Mouse (Mus musculus) c-Kit-positive CD71-positive TER-119-positive erythroid progenitor cells, embryonic 14.5 days (primary cell): ENCODE results near the gene Aak1.

Experiments used
- DNase-seq: peaks from one replicate; pipeline ENCODE4 v3.0.0-alpha.2; 2013; ENCODE audit warnings: low spot score

Gene Aak1

DNA sequence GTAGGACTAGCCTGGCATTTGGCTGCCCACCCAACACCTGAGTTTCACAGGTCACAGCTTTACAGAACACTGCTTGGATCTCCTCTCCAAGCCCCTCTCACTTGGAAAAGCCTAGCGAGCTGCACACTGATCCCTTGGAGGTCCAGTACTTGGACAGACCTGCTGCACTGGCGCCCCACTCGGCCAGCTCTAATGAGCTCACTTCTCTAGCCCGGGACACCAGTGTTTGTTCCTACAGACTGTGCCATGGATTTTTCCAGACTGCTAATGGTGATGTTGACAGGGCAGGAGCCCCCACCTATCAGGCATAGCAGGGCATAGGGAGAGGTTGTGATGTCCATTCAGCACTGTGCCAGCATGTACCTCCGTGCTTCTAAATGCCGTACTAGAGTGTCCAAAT, 48.2 kb downstream of the Aak1 start:
- DNase-seq: no peak

DNA sequence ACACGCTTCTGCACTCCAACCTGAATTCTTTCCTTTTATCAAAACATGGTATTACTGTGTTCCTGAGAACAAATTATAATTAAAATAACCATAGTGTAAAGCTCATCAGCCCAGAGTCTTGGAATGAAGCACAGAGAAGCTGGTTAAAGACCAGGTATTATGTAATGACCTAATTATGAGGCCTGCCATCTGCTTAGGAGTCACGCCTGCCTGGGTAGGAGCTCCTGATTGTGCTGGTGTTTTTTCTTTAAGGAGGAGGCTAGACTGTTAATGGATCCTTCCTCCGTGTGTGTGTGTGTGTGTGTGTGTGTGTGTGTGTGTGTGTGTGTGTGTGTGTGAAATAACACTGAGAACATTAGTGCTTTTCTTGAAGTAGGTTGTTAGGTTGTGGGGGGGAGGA, 49.7 kb downstream of the Aak1 start:
- no peak for DNase-seq

DNA sequence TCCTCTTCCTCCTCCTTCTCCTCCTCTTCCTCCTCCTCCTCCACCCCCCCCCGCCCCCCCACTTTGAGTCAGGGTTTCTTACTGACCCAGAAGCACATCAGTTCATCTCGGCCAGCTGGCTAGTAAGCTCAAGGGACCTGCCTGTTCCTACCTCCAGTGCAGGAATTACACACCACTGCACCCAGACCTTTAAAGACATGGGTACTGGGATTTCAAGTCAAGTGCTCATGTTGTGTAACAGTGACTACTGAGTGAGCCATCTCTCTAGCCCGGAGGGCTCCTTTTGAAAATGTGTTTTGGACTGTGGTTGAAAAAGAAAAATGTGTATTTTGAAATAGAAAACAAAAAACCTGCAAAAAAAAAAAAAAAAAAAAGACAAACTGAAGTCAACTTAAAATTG, 50.6 kb downstream of the Aak1 start:
- DNase-seq: no peak

DNA sequence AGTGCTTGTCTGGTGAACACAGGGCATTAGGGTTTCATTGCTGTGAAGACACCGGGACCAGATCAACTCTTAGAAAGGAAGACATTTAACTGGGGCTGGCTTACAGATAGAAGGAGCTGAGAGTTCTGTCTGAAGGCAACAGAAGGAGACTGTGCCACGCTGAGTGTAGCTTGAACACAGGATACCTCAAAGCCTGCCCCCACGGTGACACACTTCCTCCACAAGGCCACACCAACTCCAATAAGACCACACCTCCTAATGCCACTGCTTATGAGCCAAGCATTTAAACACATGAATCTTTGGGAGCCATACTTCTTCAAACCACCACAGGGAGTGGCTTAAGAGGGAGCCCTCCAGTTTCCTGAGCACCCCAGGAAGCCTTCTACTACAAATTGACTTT, 51.2 kb downstream of the Aak1 start:
- no peak for DNase-seq

DNA sequence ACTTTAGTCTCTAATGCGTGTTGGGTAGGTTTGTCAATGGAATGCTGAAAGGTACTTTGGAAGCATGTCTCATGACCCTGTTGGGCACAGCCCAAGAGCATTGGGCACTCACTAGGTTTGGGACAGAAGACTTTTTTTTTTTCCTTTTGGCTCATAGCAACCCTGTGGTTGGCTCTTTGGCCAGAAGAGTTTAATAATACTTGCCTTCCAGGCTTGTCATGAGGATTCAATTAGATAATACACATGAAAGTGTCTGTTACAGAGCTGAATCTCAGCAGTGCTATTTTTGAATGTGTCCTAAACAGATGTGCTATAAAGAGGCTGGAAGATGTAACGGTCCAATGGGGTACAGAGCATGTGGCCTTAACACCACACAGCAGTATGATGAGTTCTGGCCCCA, 56.2 kb downstream of the Aak1 start:
- DNase-seq: no peak

DNA sequence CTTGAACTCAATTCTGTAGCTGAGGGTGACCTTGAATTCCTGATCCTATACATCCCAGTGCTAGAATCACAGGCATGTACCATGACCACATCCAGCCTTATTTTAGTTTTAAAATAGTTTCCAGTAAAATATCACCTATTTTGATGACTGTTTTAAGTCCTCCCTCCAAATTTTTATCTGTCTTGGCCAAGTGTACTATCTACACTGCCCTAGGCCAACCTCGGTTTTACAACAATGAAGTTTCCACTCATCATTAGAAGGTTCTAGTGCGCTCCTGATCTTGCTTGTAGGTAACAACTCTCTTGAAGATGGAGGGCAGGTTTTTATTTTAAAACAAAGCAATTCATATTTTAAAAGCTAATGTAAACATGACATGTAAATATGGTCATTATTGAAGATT, 57.9 kb downstream of the Aak1 start:
- no peak for DNase-seq

DNA sequence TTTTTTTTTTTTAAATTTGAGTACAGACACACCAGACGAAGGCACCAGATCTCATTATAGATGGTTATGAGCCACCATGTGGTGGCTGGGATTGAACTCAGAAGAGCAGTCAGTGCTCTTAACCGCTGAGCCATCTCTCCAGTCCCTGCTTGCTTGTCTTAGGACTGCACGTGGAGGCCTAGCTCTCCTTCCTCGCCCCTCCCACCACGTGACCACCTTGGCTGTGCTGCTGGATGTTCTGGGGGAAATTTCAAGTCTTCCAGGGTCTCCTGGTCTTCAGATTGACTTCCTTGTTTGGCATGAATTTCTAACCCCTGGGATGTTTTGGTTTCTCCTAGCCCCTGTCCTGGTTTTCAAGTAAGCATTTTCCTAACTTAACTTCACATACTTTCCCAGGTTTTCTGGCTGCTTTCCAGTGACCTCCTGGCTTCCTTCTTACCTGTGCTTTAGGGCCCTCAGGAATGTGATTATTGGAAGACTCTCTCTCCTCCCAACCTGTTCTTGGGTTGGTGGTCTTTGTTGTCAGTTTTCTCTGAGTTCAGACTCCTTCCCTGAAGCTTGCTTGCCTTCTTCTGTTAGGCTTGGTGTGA, 59.3 kb downstream of the Aak1 start:
- DNase-seq: no peak

DNA sequence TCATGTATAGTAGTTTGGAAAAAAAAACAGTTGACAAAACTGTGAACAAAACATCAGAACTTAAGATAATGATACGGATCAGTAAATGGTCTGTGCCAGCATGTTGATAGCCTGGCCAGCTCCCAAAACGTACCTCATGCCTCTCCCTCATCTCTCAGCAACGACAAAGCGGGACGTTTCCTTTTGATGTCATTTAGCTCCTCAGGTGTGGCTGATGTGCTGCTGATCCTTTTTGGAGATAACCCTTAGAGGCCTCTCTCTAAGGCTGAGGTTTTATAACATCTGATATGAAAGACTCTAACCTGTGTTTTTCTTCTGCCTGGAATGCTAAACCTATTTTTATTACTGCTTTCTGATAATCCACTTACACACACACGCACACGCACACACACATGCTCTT, 60.6 kb downstream of the Aak1 start:
- no peak for DNase-seq

DNA sequence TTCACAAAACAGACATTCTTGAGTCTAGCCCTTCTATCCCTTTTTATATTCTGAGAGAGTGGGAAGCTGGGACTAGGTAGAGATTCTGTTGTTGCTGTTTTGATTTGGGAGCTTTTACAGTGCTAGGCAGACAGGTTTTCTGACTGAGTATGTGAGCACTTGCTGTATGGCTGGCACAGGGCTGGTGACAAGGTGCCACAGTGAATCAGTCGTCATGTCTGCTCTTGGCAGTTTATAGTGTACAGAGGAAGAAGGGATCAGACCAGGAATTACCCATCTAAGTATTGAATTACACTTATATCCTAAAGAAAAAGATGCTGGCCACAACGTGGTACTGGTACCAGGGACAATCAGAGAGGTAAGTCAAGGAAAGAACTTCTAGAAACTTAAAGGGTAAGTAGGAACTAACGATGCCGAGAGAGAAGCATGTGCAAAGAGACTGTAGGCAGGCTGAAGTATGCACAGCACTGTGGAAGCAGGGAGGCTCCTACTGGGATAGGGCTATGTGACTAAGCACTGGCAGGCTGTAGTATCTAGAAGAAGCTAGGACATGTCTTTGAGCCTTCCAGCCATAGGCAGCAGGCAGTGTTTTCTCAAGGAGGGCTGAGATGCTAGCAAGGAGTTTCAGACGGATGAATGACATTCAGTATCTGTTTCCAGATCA, 67.0 kb downstream of the Aak1 start:
- DNase-seq: no peak

DNA sequence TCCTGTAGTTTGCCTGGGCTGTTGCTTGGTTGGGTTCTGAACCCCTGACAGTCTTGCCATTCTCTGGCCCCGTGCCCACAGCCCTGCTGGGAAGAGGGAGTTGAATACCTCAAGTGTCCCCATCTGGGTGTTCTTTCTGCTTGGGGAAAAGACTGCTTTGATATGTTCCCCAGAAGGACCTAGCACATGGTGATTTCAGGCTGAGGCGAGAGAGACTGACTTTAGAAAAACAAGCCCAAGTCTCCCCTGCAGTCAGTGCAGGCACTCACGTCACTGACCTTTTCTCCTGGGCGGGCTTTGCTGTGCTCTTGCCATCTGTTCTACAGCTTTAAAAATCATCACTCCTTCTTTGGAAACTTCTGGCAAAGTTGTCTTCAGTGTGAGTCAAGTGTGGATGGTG, 67.9 kb downstream of the Aak1 start:
- DNase-seq: no peak

DNA sequence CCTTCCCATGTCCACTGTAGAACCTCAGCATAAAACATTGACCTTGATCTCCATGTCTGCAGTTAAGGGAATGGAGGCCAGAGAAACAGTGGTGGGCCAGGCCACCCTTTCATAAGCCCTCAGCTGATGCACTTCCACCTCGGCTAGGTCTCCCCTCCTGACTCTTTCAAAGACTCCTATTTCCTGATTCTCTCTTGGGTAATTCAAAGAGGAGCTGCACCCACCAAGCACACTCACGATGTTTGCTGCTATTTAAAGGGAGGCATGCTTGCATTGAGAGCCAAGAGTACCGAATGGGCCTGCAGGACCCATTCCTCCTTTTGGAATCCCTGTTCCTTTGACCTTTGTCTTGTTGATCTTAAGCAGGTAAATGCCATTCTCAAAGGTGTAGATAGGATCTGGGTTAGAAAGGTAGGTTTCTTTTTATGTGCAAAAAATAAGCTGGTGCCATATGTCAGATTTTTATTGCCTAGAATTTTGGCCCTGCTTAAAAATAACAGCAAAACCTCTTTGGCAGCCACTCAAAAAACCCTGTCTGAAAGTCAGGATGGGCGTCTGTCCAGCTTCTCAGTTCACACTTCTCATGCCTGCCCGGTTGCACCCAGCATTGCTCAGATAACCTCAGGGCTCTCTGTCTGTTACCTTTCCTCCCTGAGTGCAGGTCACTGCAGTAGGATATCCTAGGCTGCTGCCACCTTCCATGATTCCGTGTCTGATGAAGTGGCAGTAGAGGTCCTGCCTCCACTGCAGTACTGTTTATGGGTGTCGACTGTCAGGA, 68.9 kb downstream of the Aak1 start:
- DNase-seq: no peak

DNA sequence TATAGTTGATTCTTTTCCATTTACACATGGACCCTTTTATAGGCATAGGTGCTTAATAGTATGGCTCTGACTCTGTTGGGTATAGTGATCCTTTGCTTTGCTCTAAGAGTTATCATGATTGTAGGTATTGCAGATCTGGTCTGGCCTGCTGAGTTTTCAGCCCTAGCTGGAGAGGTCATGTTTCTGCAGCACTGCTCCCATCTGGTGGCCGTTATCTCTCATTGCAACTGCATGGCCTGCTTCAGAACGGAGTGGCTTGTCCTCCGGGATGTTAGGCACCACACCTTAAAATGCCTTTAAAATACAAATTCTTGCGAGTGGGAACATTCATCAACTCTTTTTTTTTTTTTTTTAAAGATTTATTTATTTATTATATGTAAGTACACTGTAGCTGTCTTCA, 72.6 kb downstream of the Aak1 start:
- DNase-seq: peak; percentile 56

DNA sequence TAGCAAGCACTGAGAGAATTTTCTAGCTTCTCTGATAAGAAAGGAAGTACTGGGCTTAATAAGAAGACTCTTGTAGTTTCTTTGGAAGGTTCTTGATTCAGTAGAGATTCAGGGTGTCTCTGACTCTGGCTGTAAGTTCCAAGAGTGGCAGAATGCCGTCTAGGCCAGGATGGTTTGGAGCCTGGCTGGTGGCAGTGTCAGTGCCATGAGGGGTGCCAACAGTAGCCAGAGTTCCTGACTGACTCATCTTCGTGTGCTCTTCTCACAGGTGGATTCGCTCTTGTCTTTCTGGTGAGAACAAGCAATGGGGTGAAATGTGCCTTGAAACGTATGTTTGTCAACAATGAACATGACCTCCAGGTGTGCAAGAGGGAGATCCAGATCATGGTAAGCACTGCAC, 75.4 kb downstream of the Aak1 start:
- no peak for DNase-seq

DNA sequence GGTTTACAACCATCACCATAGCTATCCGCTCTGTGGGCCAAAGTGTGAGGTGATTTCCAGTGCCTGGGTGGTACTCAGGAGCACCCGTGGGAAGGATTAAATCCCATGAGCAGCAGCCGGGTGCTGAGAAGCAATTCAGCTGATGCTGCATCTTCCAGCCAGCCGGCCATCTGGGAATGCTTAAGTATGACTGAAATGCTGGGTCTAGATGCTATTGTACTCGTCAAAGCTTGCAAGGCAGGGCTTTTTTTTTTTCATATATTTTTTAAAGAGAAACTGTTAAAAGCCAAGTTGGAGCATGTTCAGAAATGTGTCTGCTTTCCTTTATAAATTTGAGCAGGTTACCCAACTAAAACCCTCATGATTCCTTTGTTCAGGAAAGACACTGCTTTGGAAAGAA, 85.2 kb downstream of the Aak1 start:
- DNase-seq: no peak

DNA sequence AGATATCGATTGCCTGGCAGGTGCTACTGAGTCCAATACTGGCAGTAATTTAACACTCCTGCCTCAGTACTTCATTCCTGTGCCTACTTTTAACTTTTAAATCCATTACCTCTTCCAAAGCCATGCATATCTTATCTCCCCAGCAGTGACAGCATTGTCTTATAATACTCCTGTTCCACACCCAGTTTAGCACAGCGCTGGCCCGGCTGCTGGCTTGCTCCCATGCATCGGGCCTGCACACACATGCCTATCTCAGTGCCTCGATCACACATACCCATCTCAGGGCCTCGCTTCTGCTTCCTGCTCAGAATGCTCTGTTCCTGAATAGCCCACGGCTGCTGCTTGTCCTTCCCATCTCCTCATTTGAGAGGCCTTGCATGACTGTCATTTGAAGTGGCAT, 90.5 kb downstream of the Aak1 start:
- DNase-seq: peak; percentile 30

DNA sequence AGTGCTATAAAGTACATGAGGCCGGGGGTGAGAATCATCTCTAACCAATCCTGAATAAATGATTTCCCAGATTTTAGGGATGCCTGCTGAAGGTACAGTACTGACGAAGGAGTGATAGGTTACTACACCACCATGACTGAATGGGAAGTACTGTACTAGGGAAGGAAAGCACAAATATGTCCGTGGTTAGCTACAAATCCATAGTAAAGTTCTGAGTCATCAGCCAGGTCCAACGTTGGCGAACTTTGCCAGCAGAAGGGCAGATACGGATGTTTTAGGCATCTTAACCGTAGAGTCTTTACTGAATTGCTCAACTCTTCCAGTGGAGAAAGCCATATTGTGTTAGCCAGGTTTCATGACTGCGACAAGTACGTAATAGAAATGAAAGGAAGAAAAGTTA, 91.6 kb downstream of the Aak1 start:
- DNase-seq: no peak

DNA sequence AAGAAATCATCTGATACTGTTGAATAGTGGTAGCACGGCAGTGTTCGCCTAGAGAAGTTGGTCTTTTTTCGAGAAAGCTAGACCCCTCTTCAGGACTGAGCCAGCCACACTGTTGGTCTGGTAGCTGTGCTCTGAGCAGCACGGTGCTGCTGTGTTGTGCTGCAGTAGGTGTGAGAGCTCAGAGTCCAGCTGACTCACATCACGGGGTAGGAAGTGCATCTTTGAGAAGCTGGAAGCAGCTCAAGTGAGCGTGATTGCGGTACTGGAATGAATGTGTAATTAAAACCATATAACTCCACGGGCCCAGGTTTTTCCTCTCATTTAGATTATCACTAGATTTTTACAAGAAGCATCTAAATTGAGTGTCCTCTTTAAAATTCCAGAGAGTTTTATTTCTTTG, 97.8 kb downstream of the Aak1 start:
- no peak for DNase-seq

DNA sequence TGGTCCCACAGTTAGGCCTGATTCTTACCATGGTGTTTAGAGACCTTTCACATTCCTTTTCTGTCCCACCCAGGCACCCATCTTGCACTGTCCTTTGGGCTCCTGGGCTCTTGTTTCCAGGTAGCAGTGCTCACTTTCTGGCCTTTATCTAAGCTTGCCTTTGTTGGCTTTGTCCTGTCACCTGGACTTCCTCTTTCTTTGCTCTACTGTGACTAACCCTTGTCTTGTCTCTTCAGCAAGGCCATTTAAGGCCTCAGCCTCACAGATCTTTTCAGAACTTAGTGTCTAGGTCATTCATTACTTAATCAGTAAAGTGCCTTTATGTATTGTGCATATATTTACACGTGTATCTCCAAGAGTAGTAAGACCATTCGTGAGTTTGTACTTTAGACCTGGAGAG, 99.4 kb downstream of the Aak1 start:
- DNase-seq: no peak

DNA sequence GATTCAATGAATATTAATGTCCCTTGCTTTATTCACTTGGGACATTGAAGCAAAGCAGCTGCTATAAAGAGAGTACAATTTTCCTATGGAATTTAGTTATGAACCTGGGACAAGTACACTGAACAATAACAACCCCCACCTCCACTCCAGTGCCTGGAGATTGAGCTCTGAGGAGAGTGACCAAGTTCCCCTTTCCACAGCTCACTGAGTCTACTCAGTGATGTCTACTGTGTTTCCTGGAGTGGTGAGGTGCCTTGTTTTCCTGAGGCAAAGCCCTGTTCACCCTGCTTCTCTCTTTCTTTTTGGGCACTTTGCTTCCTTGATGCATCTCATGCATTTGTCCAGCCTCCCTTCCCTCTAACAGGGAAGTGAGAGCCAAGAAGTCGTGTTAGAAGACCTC, 100.8 kb downstream of the Aak1 start:
- no peak for DNase-seq

DNA sequence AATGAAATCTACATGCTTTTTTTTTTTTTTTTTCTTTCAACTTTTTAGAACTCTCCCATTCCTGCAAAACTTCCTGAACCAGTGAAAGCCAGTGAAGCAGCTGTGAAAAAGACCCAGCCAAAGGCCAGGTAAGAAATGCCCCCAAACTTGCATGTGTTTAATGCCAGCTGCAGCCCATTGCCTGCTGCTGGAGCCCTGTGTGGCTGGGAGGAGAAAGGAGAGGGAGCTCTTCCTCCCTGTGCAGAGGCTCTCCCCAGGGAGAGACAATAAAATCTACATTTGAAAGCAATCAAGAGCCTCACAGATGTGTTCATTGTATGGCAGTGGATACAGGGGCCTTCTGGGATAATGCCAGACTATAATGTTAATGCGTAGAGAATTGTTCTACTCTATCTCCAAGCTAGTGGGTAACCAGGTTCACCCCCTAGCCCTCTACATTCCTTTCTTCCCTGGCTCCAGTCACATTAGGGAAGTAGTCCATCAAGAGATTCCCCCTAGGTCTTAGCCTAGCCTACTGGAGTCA, 101.5 kb downstream of the Aak1 start:
- no peak for DNase-seq

DNA sequence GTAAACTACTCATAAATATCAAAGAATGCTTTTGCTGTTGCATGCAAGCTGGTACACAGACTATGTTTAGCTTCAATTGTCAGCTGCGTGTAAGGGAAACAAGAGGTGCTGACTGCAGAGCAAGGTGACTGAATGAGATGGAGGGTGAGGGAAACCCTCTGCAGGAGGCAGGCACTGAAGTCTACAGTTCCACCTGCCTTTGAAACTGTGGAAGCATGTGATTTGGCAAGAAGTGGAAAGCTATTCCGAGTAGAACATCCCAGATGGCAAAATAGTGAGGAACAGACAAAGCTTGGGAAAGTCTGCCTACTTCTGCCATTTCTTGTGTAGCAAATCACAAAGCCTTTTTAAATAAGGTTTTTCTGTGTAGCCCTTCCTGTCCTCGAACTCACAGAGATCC, 106.4 kb downstream of the Aak1 start:
- DNase-seq: no peak

DNA sequence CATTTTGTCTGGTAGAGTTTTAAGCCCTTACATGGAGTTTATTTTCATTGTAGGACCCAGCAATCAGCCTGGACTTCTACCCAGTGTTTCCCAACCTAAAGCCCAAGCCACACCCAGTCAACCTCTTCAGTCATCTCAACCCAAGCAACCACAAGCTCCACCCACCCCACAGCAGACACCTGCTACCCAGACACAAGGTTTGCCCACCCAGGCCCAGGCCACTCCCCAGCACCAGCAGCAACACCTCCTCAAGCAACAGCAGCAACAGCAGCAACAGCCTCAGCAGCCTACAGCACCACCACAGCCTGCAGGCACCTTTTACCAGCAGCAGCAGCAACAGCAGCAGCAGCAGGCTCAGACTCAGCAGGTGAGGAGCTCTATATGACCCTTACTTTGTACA, 106.9 kb downstream of the Aak1 start:
- DNase-seq: no peak

DNA sequence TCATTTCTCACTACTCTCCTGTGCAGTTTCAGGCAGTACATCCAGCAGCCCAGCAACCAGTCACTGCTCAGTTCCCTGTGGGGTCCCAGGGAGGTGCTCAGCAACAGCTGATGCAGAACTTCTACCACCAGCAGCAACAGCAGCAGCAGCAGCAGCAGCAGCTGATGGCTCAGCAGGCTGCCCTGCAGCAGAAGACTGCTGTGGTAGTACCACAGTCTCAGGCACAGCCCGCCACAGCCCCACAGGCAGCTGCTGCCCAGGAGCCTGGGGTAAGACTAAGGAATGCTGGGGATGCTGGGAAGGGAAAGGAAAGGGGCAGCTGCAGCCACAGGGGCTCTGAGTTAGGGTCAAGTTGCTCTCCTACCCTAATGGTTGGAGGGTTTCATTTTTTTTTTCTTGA, 109.7 kb downstream of the Aak1 start:
- DNase-seq: no peak
